Mouse (Mus musculus) bone marrow, adult 2 months (tissue): ENCODE measurements at regions not wholly inside any gene's neighbourhood (a gene's known extent, or its start where the extent isn't known, plus 50 kb on each side); places are given as distances from the start of the nearest gene placed in this dataset.

Source experiments
- CTCF ChIP-seq: fragments of 200-500 bp; IDR thresholded peaks from 2 replicates; pipeline ENCODE4 v1.5.1; 2011; ENCODE audit warnings: low read length, control low read depth; ENCODE audit not compliant: control insufficient read depth, insufficient read depth
- POLR2A ChIP-seq: fragments of 200-500 bp; IDR thresholded peaks from 2 replicates; pipeline ENCODE4 v1.6.1; 2011; ENCODE audit warnings: low read depth, mild to moderate bottlenecking, control low read depth, low read length, borderline replicate concordance; ENCODE audit not compliant: control insufficient read depth

DNA sequence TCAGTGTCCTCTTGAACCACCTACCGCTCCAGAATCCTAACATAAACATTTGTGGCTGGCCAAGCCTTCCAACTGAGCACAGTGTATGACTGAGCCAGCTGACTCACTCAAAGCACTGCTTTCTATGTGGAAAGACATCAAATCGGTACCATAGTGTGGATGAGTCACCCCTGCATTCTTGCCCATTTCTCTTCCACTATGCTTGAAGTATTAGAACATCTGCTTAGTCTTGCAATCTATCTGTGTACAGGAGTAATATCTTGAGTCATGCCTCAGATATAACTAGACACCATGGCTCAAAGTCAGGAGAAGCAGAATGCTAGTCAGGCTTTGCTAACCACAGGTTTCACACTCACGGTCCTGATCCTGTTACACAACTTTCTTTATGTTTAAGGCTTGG is 129.4 kb downstream of the C1d start:
- TF ChIP-seq CTCF (no peak), POLR2A (no peak)
